Mouse (Mus musculus) left cerebral cortex, adult 18-20 months (tissue): ENCODE data around the gene Mpv17. TPM values are rescaled to one million over a fixed set of nuclear protein-coding genes. Genes with fewer than 3 reads are reported as not detected.

ENCODE experiments used
- DNase-seq, 2 experiments: peaks; one replicate each; pipeline ENCODE4 v3.0.0; 2021 to 2022; ENCODE audit warnings: low spot score in 2 of 2, mixed read lengths in 1 of 2
- total RNA-seq, 2 experiments: library from RNA; stranded (reverse); gene quantifications; 2 replicates each; pipeline ENCODE4 v1.2.3; 2021

Gene Mpv17
- total RNA-seq, 2 experiments from 2014 or later, result 46.9 to 51.8 TPM

DNA sequence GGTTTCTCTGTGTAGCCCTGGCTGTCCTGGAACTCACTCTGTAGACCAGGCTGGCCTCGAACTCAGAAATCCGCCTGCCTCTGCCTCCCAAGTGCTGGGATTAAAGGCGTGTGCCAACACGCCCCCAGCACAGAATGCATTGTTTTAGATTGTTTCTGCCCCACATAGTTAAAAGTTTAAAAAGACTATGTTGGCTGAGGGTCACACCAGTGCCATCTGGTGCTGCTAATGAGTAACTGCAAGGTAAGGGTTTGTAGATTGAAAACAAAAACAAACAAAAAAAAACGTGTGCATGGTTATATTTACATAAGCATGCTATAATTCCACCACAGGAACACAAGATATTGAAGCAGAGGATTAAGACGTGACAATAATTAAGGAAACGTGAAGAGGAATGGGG, 43.3 kb downstream of the Mpv17 start:
- DNase-seq, result no peak

- DNase-seq, result no peak
Measured at GRCm38 (mm10) chr5:31108000-31108490, 46.0 kb downstream of the Mpv17 start, which contains the start of gene Slc30a3. Gene Slc30a3, minus strand, starts transcription at chr5:31108237.

GRCm38 (mm10) chr5:31105814-31106335, 48.2 kb downstream of the Mpv17 start, which contains the start of gene Dnajc5g:
Gene Dnajc5g, plus strand, starts transcription at chr5:31106285.
- DNase-seq, result no peak

GRCm38 (mm10) chr5:31095711-31096480, 58.2 kb downstream of the Mpv17 start:
- DNase-seq, result no peak

DNA sequence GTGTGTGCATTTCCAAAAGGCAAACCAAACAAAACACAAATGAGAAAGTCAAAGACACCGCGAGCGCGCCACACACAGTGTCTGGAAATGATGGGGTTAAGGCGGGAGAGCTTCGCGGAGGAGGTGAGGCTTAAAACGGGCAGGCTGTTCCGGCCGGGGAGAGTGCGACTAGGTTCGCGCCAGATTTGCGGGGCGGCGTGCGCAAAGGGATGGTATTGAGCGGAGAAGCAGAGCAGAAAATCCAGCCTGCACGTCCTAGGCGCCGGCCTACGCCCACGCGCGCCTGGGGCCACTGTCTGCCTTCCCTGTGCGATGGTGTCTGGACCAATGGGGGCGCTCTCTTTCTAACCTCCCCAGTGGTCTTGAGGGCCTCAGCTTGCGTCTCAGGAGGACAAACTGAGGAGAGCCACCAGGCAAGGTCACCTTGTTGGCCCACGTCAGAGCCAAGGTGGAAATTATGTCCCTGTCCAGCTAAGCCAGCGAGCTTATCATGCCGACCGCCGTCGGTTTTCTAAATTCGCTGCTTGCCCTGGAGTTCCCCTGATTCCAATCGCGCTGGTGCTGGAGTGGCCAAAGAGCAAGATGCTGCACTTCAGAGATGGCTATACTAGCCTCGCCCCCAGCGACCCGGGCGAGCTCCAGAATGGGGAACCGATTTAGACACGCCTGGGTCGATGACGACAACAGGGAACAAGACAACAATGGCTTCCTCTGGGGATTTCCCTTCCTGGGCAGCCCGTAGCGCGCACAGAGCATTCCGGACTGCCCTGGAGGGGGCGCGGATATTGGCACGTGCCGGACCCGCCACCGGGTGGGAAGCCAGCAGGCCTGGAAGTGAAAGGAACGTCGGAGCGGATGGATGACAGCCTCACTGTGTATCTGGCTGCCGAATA, 59.0 kb downstream of the Mpv17 start:
- peak; percentile 63 to 82 for DNase-seq

GRCm38 (mm10) chr5:31094100-31094798, 59.8 kb downstream of the Mpv17 start:
- DNase-seq, result peak in 1 of 2 experiments; percentile 56

DNA sequence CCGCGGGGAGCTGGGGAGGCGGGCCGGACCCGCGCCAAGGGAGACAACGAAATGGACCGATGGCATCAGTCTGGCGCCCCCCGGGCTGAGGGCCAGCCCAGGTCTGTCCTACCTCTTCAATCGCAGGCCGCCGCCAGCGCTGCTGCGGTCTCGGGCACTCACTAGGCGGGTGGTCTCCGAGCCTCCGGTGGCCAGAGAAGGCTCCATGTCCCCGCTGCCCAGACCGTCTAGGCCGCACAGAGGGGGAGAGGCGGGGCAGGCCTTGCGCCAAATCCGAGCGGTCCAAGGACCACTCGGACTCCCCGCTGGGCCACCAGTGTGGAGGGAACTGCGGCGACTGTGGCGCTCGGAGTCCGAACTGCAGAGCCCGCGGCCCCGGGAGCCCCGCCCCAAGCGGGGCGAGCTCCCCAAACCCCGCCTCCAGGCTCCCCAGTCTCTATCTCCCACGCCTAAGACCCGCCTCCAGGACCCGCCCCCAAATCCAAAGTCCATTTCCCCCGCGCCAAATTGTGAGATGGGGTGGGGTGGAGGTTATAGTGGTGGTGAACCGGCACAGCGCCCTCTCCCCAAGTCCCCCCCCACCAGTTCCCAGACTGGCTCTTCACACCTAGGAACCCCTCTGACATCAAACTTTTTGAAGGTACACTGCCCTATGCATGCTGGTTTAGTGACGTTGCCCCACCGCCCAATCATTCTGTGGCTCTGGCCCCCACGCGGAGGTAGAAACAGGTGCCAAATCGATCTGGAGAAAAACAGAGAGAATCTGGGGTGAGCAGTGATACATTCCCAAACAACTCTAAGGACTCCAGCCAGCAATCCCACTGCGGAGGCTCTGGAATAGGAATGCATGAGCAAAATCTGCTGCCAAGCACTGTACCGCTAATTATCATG, 60.7 kb downstream of the Mpv17 start:
- DNase-seq, result peak; percentile 54 to 71

DNA sequence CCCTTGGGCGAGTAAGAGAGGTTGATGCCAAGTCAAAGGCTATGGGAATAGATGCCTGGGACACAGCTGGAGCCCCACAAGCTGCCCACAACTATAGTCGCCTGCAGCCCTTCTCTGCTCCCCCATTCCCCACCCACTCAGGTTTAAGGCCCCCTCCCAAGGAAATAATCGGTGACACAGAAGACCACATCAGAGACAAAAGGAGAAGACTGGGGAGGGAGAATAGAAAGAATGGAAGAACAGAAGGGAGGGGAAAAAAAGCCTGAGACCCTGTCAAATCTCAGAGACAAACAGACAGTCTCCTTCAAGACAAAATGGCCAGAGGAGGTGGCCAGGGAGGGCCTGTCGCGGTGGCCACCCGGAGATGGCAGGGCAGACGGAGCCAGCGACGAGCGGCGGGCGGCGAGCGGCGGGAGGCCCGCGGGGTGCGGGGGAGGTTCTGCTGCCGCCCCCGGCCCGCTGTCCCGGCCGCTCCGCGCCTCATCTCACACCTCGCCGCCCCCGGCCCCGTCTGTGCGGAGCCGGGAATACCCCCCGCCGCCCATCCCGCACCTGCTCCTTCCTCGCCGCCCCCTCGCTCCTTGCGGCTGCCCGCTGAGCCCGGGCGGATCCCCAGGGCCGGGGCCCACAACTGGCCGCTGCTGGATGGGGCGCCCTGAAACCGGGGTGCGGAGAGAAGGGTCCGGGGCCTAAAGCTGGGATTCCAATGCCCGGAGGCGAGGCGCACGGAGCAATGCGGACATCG, 61.6 kb downstream of the Mpv17 start:
- DNase-seq, result peak; percentile 74 to 82

Other genes starting within 250 kb of the Mpv17 start
- 100 to 1,000 TPM; 103 to 111 TPM for gene Ost4, start 246.5 kb downstream of the Mpv17 start, total RNA-seq
- gene Emilin1, start 240.8 kb downstream of the Mpv17 start, total RNA-seq, result 1 to 10 TPM; 2.6 to 3.6 TPM
- 10 to 100 TPM; 15.8 to 19.3 TPM for gene Khk, start 232.8 kb downstream of the Mpv17 start, total RNA-seq
- gene Cgref1, start 208.7 kb downstream of the Mpv17 start, total RNA-seq, result 10 to 100 TPM; 26.1 to 28.6 TPM
- 100 to 1,000 TPM; 121 to 133 TPM for gene Preb, start 193.9 kb downstream of the Mpv17 start, total RNA-seq
- gene Tcf23, start 185.6 kb downstream of the Mpv17 start, total RNA-seq, result under 1 TPM; 0.14 to 0.16 TPM
- gene Atraid, start 105.9 kb downstream of the Mpv17 start, total RNA-seq, result 10 to 100 TPM; 70.6 to 73.8 TPM
- 10 to 100 TPM; 19.3 to 20.9 TPM for gene Slc5a6, start 105.3 kb downstream of the Mpv17 start, total RNA-seq
- gene Cad, start 99.5 kb downstream of the Mpv17 start, total RNA-seq, result 10 to 100 TPM; 19.2 to 24.4 TPM
- not detected for gene Dnajc5g, start 48.0 kb downstream of the Mpv17 start, total RNA-seq
- gene Slc30a3, start 46.0 kb downstream of the Mpv17 start, total RNA-seq, result 100 to 1,000 TPM; 145 to 165 TPM
- gene Trim54, start 37.5 kb downstream of the Mpv17 start, total RNA-seq, result 1 to 10 TPM; 1.7 to 1.9 TPM
- gene Ucn, start 15.4 kb downstream of the Mpv17 start, total RNA-seq, result 1 to 10 TPM; 1.4 to 2.8 TPM
- gene Gm29609, start 25.7 kb upstream of the Mpv17 start, total RNA-seq, result 1 to 10 TPM; 3.0 to 4.4 TPM
- gene Gtf3c2, start 25.9 kb upstream of the Mpv17 start, total RNA-seq, result 10 to 100 TPM; 50.5 to 53.6 TPM
- gene Snx17, start 39.0 kb upstream of the Mpv17 start, total RNA-seq, result 10 to 100 TPM; 77.5 to 80.3 TPM
- 10 to 100 TPM; 35.4 to 40.1 TPM for gene Eif2b4, start 39.2 kb upstream of the Mpv17 start, total RNA-seq
- gene Zfp513, start 48.1 kb upstream of the Mpv17 start, total RNA-seq, result 10 to 100 TPM; 24.2 to 28.7 TPM
- gene Ppm1g, start 66.4 kb upstream of the Mpv17 start, total RNA-seq, result 10 to 100 TPM; 70.7 to 76.2 TPM
- 10 to 100 TPM; 86.2 to 87.1 TPM for gene Nrbp1, start 86.6 kb upstream of the Mpv17 start, total RNA-seq
- gene Gm9970, start 87.0 kb upstream of the Mpv17 start, total RNA-seq, result not detected
- gene Krtcap3, start 97.4 kb upstream of the Mpv17 start, total RNA-seq, result 1 to 10 TPM; 1.9 to 2.4 TPM
- gene Ift172, start 136.9 kb upstream of the Mpv17 start, total RNA-seq, result 100 to 1,000 TPM in 1 of 2 experiments, 10 to 100 TPM in 1; 95.7 to 101 TPM
- 100 to 1,000 TPM; 159 to 160 TPM for gene Fndc4, start 141.8 kb upstream of the Mpv17 start, total RNA-seq
- gene Gckr, start 143.2 kb upstream of the Mpv17 start, total RNA-seq, result not detected